Mouse (Mus musculus) liver, embryonic 14.5 days (tissue): ENCODE results near the gene Sigmar1.
"Not testable (repeated sequence)": the region's sequence is repeated elsewhere in the genome, so short reads cannot be mapped to it uniquely, and the experiment has no call there.

Source experiments
- CTCF ChIP-seq: IDR thresholded peaks from 2 replicates; pipeline ENCODE4 v1.5.1; 2016; ENCODE audit warnings: antibody characterized with exemption, low read depth, control low read depth
- EP300 ChIP-seq: IDR thresholded peaks from 2 replicates; pipeline ENCODE4 v1.6.1; 2016; ENCODE audit warnings: antibody characterized with exemption, low read depth

- TF ChIP-seq CTCF, EP300: not testable (repeated sequence)
Measured at GRCm38 (mm10) chr4:41773502-41773901, 17.5 kb upstream of the Sigmar1 start.
